Mouse (Mus musculus) frontal cortex, adult (tissue): Measurements from ENCODE around the gene Rnf216.

Experiments
- ATAC-seq: cut with Nextera tagmentation; 2 replicates; pipeline ENCODE4 v1.9.2; 2017; ENCODE audit warnings: mild to moderate bottlenecking, moderate library complexity, mixed read lengths; ENCODE audit not compliant: low TSS enrichment

Rnf216 gene

GRCm38 (mm10) chr5:143101626-143102025 is 11.2 kb downstream of the Rnf216 start:
- ATAC-seq: no peak

GRCm38 (mm10) chr5:143095256-143095655 is 17.5 kb downstream of the Rnf216 start:
- ATAC-seq: no peak

DNA sequence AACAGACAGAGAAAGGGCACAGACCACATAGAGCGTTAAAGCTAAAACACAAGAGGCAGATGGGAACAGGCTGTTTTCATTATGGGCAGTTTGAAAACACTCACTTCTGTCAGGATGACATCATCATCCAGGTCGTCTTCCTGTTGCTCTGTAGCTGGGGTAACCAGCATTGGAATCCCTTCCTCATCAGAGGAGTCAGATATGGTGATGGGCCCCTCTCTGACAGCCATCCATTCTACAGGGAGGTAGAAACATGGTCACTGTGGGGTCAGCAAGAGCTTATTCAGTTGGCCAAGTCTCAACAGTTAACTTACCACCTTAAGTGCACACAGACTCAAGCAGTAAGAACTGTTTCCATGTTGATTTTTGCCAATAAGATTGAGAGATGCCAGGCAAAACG is 19.9 kb downstream of the Rnf216 start:
- no peak for ATAC-seq

- ATAC-seq: no peak
Observed at GRCm38 (mm10) chr5:143084898-143085297, 27.9 kb downstream of the Rnf216 start.

DNA sequence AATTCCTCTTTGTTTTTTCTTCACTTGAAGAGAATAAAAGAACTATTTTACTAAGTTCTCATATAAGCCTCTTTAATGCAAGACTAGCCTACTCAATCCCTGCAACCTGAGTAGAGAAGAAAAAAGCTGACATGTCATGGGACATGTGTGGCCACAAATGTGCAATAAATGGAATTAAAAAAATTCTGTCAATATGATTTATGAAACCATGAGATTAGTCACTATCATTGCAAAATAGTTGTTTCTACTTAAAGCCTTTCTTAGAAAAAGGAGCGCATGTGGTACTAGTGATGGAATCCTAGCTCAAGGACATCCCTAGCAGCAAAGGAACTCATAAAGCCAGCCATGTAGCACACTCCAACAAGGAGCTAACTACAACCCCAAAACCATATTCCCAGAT is 33.0 kb downstream of the Rnf216 start:
- no peak for ATAC-seq

DNA sequence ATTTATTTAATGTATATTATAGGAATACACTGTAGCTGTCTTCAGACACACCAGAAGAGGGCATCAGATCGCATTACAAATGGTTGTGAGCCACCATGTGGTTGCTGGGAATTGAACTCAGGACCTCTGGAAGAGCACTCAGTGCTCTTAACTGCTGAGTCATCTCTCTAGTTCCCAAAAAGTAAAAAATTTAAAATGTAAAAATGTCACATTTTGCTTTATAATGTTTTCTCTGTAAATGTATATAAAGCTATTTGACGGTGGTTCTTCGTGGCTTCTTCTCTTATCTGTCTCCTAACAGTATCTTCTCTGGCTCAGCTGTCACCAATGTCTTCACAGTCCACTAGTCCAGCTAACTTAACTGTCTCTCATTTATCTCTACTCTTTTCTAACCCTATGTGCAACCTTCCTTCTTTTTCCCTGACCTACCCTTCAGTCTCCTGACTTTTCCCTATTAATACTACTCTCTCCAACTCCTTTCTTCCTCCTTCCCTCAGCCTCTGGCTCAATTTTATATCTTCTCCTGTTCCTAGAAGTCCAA is 36.1 kb downstream of the Rnf216 start:
- no peak for ATAC-seq

DNA sequence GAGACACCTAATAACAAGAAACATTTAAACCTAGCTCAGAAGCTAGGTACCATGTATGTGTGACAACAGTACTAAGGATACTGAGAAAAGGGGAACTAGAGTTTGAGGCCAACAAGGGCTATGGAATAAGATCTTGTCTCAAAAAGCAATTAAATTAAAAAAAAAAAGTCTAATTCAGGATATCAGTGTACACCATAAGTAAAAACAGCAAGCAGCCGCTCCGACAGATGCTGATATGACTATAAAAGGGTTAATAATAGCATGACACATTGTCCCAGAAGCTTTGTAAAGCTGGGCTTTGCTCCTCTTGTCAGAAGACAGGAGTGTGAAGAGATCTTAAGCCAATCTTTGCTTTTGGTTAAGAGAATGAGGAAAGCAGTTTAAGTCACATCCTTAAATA is 36.8 kb downstream of the Rnf216 start:
- no peak for ATAC-seq

GRCm38 (mm10) chr5:143069048-143069447 is 43.7 kb downstream of the Rnf216 start:
- ATAC-seq: no peak

GRCm38 (mm10) chr5:143068382-143068781 is 44.4 kb downstream of the Rnf216 start:
- ATAC-seq: no peak

- ATAC-seq: peak; percentile 72; the same call in 1 of the 2 replicates
Observed at GRCm38 (mm10) chr5:143066551-143066958, 46.2 kb downstream of the Rnf216 start.

DNA sequence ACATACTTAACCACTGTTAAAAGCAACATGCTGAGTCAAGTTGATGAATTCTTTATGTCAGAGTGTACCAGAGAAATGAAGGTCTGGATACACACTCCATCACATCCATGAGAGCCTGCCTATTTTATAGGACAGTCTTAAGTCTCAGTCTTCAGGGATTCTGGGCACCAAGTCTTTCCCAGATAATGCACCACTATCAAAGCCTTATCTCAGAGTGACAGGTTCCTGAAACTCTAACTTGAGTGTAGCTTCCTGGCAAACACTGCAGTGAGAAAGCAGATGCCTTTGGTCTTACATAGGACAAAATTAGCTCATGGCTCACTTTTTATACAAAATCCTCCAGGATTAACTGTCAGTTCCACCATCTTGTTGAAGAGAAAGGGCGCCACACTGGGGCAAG is 46.7 kb downstream of the Rnf216 start:
- peak; percentile 20; the same call in 1 of the 2 replicates for ATAC-seq

DNA sequence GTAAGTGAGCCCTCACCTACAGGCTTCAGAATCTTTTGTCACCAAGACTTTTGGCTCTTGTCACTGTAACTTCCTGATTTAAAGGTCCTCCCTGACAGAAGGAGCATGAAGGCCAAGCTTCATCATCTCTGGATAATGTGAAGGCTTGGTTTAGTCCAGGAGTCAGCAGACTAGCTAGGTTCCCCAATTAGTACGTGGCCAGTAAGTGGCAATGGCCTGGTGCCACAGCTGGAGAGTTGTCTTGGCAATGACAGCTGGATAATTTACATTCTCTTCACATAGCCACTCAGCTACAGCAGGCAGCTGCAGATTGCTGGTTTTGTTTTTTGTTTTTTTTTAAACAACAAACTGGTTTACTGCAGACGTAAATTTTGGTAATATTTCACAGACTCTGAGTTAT is 47.6 kb downstream of the Rnf216 start:
- no peak for ATAC-seq

GRCm38 (mm10) chr5:143062251-143062650 is 50.5 kb downstream of the Rnf216 start:
- ATAC-seq: no peak

DNA sequence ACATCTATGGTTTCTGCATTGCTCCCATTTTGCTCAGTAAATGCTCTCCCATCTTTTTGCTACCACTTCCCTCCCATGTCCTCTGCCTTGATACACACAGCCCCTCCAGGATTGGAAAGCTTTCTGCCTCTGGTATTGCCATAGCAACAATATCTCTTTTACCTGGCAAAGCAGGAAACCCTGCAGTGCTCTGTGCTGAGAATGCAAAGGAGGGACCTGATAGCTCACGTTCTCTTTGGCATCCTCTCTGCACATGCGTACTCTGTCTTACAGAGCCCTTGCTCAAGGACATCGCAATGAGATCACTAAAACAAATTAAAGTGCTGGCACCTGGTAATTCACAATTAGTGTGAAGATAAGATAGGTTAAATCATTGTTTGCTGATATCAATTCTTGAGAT is 51.3 kb downstream of the Rnf216 start:
- ATAC-seq: no peak

DNA sequence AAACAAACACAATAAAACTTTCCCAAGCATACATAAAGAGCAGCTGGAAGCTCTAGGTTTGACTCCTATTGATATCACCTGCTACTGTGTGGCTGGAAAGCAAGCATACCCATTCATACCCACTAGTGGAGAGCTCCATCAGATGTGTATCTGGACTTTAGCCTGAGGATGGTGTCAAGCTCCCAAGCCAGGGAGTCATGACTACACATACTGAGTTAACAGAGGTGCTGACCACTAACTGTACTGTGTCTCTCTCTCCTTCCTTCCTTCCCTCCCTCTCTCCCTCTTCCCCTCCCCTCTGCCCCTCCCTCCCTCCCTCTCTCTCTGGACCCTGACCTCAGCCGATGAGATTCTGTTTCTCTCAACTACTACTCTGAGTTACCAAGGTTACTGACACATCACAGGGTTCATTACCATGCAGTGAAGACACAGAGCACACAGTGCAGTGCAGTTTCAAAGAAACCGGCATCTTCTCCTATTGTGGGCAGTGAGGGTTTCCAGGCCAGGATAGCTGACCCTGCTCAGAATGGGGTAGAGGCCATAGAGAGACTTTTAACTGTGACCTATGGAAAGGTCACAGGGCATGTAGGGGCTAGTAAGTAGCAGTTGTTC is 51.9 kb downstream of the Rnf216 start:
- no peak for ATAC-seq

DNA sequence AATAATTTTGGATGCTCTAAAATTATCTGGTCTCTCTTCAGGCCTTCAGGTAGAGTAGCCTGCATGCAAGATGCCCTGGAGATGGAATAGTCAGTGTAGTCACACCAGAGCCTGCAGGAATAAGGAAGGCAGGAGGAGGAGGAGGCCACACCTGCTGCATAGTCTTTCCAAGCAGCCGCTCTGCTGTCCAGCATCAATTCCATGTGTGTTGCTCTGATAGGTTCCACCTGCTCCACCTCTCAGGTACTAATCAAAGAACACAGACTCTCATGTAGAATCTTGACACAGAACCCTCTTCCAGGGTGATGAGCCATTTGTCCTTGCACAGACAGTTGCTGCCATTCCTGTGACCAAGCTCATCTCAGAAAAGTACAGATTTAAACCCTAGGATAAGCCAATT is 52.8 kb downstream of the Rnf216 start:
- no peak for ATAC-seq

- 0 out of 2 replicates have a peak, but pooled peaks have one; percentile 16 for ATAC-seq
Observed at GRCm38 (mm10) chr5:143059182-143059581, 53.6 kb downstream of the Rnf216 start.

DNA sequence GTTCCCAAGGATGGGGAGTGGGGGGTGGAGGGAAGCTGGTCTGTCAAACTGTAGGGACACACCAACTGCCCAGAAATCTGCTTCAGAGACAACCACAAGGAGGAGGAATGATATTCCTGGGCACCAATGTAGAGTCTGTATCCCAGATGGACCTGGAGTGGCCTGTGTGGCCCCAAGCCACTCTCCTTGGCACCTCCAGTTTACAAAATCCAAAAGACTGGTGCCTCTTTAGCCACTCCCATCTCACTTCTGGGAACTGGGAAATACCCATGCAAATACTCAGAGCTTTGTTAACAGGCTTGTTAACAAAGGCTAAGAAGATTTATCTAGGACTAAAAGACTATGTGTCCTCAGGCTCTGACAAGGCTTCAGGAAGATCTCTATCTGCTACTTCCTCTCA is 54.1 kb downstream of the Rnf216 start:
- no peak for ATAC-seq

GRCm38 (mm10) chr5:143058208-143058607 is 54.6 kb downstream of the Rnf216 start:
- no peak for ATAC-seq

DNA sequence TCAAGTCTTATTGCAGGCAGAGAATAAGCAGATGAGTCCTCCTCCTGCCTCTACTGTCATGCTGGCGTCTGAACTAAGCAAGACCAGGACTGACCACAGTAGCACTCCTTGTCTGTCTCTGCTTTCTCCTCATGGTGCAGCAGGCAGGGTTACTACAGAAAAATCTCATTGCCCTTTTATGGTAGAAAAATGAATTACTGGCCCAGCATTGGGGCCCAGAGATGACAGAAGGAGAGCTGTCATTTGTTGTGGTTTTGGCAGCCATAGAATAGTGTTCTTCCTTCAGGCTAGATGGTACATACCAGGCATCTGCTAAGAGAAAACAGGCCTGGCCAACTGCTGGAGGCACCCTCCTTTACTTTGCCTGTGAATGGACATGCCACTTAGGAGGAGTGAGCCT is 55.0 kb downstream of the Rnf216 start:
- ATAC-seq: no peak

- ATAC-seq: no peak
Observed at GRCm38 (mm10) chr5:143056191-143056880, 56.5 kb downstream of the Rnf216 start.

DNA sequence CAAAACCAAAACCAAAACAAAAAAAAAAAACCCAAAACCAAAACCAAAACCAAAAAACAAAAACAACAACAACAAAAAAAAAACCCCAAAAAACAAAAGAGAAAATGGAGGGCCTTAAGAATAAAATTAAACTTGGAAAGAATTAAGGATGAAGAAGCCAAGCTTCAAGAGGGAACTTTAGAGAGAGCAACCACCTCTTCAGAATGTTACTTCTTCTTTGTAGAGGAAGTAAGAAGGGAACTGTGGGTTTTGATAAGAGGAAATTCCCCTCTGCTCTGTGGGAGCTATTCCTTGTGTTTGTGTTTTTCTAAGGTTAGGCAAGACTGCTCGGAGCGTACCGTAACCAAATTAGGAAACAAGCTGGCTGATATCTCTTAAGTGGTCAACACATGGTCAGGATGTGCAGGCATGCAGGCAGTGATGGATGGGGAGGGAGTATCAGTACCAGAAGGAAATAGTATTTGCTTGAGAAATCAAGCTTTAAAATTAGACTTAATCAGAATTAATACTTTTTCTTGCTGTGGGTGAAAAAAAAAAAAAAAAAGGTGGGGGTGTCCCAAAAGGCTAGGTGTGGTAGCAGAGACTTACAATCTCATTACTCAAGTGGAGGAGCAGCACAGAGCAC is 57.2 kb downstream of the Rnf216 start:
- no peak for ATAC-seq

DNA sequence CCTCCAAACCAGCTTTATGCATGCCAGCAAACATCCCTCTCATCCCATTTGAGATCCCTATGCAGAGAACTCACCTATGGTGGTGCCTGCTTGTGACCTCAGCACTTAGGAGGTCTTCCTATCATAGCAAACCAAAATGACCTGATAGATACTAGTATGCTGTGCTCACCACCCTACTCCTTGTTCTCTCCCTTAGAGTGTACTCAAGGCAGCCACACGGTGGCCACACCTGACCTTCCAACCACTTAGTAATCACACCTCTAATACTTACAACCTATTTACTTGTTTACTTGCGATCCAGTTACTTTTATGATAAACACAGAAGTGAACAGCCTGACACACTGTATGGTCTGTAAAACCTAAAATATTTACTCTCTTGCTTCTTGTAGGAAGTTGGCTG is 58.1 kb downstream of the Rnf216 start:
- ATAC-seq: no peak
